Mouse (Mus musculus) C2C12 (cell line): ENCODE measurements around the gene Gm20388. TPM values are rescaled to one million over a fixed set of nuclear protein-coding genes. Genes with fewer than 3 reads are reported as not detected.
"Not testable (repeated sequence)": the region's sequence is repeated elsewhere in the genome, so short reads cannot be mapped to it uniquely, and the experiment has no call there.

Experiments used
- H3K27me3 ChIP-seq: one replicate; pipeline ENCODE4 v1.6.1; 2011; ENCODE audit not compliant: control insufficient read depth, insufficient read depth, insufficient read length
- H3K36me3 ChIP-seq: one replicate; pipeline ENCODE4 v1.6.1; 2011; ENCODE audit not compliant: control insufficient read depth, insufficient read depth
- H3K4me3 ChIP-seq: one replicate; pipeline ENCODE4 v1.5.1; 2011; ENCODE audit warnings: mild to moderate bottlenecking, control low read depth; ENCODE audit not compliant: poor library complexity, insufficient read depth, severe bottlenecking
- H3K79me2 ChIP-seq: one replicate; pipeline ENCODE4 v1.6.1; 2011; ENCODE audit not compliant: control insufficient read depth, insufficient read depth
- H3K79me3 ChIP-seq: one replicate; pipeline ENCODE4 v1.6.1; 2011; ENCODE audit warnings: low read depth, control low read depth
- H3ac ChIP-seq: one replicate; pipeline ENCODE3; 2011; ENCODE audit warnings: low read depth; ENCODE audit not compliant: control insufficient read depth, insufficient read length
- CEBPB ChIP-seq: IDR thresholded peaks from one replicate; pipeline ENCODE4 v1.6.1; 2011; ENCODE audit warnings: low read depth, mild to moderate bottlenecking, control low read depth, moderate library complexity
- CTCF ChIP-seq: IDR thresholded peaks from one replicate; pipeline ENCODE4 v1.5.1; 2011; ENCODE audit not compliant: control insufficient read depth, insufficient read depth, insufficient read length
- FOSL1 ChIP-seq: IDR thresholded peaks from one replicate; pipeline ENCODE4 v1.8.0; 2011; ENCODE audit warnings: mild to moderate bottlenecking, low read length; ENCODE audit not compliant: poor library complexity, insufficient read depth, severe bottlenecking
- MAX ChIP-seq: IDR thresholded peaks from one replicate; pipeline ENCODE4 v1.6.1; 2011; ENCODE audit warnings: mild to moderate bottlenecking, control low read depth
- MYOD1 ChIP-seq: IDR thresholded peaks from one replicate; pipeline ENCODE4 v1.6.1; 2011; ENCODE audit warnings: low read depth; ENCODE audit not compliant: control insufficient read depth, insufficient read length
- MYOG ChIP-seq: IDR thresholded peaks from one replicate; pipeline ENCODE4 v1.6.1; 2011; ENCODE audit not compliant: control insufficient read depth, insufficient read length; ENCODE audit errors: extremely low read depth
- USF1 ChIP-seq: IDR thresholded peaks from one replicate; pipeline ENCODE4 v1.6.1; 2011; ENCODE audit warnings: low read depth, mild to moderate bottlenecking, control low read depth, moderate library complexity
- polyA plus RNA-seq: library from polyadenylated mRNA; unstranded; fragments of >200 nt; fragmentation: generic; extraction: Trizol; gene quantifications from one replicate; pipeline ENCODE4 v1.2.1, GENCODE M21; 2012; ENCODE audit warnings: missing spikeins

Gm20388 gene
- polyA plus RNA-seq, 1 experiment = 15.0 TPM

DNA sequence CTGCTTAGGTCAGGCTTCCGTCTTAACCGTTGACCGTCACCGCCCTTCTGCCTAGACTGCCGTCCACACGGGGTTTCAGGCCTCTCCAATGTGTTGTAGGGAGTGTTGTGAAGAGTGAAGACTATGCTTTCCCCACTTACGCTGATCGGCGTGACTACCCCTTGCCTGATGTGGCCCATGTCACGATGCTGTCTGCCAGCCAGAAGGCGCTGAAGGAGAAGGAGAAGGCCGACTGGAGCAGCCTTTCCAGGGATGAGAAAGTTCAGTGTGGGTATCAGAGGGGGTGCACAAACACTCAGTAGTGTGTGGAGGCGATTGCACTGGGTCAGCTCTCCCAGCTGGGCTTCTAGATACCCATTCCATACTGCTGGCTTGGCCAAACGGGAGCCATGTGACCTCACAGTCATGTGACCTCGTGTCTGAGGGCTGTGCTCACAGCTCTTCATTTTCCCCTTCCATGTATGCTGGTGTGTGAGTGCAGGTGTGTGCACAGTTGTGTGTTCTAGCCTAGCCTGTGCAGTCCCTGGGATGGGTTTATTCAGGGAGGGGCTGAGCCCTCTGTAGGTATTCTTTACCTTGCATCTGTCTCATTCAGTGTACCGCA lies 762.1 kb downstream of the Gm20388 start:
- H3K79me3 ChIP-seq = peaks cover 24% of the 10 kb centered on the region
- no peak overlapping the region for H3ac ChIP-seq
- peaks cover 48% of the 10 kb centered on the region for H3K79me2 ChIP-seq
- peaks cover 45% of the 10 kb centered on the region for H3K36me3 ChIP-seq
- TF ChIP-seq FOSL1 (no peak), USF1 (peak; percentile 68)
- no peaks in the 10 kb centered on the region for H3K27me3 ChIP-seq
- no peak overlapping the region for H3K4me3 ChIP-seq

DNA sequence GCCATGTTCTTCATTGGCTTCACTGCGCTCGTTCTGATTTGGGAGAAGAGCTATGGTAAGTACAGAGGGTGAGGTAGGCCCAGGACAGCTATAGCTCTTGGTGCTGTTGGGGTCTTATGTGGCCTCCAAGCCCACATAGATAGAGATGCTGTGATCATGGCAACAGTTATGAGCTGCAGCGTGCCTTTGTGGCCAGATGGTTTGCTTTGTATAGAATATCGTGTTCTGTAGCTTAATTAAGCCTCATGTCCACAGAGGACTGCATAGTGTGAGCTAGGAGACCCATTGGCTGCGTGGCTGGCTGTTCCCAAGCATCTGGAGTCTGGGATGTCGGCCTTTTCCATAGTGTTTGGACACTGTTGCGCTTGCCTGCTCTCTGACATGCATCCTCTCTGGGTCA lies 762.7 kb downstream of the Gm20388 start:
- TF ChIP-seq USF1 (no peak), MAX (no peak), CTCF (no peak), CEBPB (no peak), FOSL1 (no peak), MYOG (no peak), MYOD1 (no peak)
- H3K27me3 ChIP-seq = no peaks in the 10 kb centered on the region
- H3K79me3 ChIP-seq = peaks cover 24% of the 10 kb centered on the region
- peaks cover 45% of the 10 kb centered on the region for H3K36me3 ChIP-seq
- H3K4me3 ChIP-seq = no peak overlapping the region
- H3ac ChIP-seq = no peak overlapping the region
- peaks cover 45% of the 10 kb centered on the region for H3K79me2 ChIP-seq

DNA sequence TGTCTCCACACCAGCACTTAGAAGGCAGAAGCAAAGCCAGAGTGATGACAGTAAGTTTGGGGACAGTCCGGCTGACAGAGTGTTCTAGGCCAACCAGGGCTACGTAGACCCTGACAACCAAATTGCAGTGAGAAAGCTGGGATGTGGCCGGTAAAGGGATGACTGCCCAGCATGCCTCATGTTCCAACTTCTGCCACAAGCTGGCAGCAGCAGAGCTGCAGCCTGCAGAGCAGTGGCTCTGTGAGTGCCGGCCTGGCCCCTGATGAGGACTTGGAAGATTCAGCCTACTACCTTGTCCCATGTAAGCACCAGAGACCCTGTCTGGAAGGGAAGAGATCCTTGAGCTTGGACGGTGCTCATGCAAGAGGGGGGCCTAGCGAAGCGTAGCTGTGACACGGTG lies 765.1 kb downstream of the Gm20388 start:
- H3K79me2 ChIP-seq = peaks cover 21% of the 10 kb centered on the region
- H3K27me3 ChIP-seq = no peaks in the 10 kb centered on the region
- no peak overlapping the region for H3ac ChIP-seq
- peaks cover 6% of the 10 kb centered on the region for H3K79me3 ChIP-seq
- no peak overlapping the region for H3K4me3 ChIP-seq
- TF ChIP-seq CEBPB (no peak), MYOD1 (no peak), MAX (no peak)
- peaks cover 36% of the 10 kb centered on the region for H3K36me3 ChIP-seq

DNA sequence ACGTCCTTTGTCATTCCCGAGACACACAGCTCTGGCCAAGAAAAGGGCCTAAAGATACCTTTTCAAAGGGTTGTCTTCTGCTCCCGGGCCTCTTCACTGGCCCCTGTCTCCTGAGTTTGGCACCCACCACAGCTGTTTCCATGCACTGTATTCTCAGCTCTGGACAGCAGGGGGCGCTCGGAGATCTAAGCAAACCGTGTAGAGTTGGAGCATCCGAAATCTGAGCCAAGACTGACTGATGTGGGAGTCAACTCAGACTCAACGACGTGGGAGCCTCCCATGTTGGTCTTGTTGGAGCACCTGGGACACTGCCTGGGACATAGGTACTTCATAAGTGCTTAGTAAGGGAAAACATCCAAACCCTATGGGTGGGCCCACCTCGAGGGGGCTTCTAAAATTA lies 767.8 kb downstream of the Gm20388 start:
- H3ac ChIP-seq = no peak overlapping the region
- H3K79me3 ChIP-seq = no peaks in the 10 kb centered on the region
- TF ChIP-seq USF1 (no peak), MAX (no peak), CTCF (peak; percentile 75), MYOD1 (no peak)
- no peak overlapping the region for H3K4me3 ChIP-seq
- H3K79me2 ChIP-seq = no peaks in the 10 kb centered on the region
- H3K27me3 ChIP-seq = peaks cover 15% of the 10 kb centered on the region
- peaks cover 9% of the 10 kb centered on the region for H3K36me3 ChIP-seq

DNA sequence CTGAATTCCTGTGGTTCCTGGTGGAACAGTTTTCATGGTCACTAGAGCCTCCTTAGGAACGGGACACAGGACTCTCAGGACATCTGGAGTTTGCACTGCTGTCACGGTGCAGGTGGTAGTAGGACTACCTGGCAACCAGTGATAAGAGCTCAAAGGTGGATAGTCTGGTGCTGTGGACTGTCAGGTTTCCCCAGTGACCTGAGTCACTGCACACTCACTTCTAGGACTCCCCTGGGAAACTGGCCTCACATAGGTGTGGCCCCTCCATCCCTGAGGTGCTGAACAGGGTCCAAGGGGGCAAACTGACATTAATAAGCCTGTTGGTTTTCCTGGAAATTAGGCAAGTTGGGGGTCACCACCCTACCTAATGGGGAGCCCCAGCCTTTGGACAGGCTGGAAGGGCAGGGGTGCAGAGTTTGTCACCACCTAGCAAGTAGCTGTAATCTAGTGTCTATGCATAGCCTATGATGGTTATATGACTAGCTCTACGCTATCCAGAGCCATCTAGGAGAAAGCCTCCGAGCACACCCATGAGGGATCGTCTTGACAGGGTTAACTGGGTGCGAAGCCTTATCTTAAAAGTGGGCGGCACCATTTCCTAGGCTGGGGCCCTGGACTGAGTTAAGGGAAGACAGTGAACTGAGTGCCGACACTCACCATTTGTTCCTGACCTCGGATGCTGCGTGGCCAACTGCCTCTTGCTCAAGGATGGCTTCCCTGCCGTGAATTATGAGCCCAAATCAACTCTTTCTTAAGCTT lies 769.2 kb downstream of the Gm20388 start:
- peaks cover 23% of the 10 kb centered on the region for H3K27me3 ChIP-seq
- TF ChIP-seq MYOD1 (no peak), MAX (no peak), MYOG (no peak), FOSL1 (no peak), USF1 (no peak), CEBPB (no peak), CTCF (no peak)
- no peaks in the 10 kb centered on the region for H3K79me3 ChIP-seq
- no peaks in the 10 kb centered on the region for H3K36me3 ChIP-seq
- H3K4me3 ChIP-seq = no peak overlapping the region
- H3K79me2 ChIP-seq = no peaks in the 10 kb centered on the region
- no peak overlapping the region for H3ac ChIP-seq

DNA sequence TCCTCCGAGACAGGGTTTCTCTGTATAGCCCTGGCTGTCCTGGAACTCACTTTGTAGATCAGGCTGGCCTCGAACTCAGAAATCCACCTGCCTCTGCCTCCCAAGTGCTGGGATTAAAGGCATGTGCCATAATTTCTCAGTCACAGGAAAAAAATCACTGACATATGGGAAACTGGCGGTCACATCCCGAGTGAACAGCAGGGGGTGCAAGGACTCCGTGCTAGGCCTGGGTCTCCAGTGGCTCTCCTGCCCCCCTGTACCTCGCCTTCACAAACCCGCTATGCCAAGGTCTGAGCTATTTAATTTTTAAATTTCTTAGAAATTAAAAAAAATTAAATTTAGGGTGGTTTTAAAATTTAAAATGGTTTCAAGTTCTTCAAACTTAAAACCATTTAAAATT lies 769.8 kb downstream of the Gm20388 start:
- not testable (repeated sequence) for H3K4me3 ChIP-seq, H3K79me2 ChIP-seq
- TF ChIP-seq CTCF = peak; percentile 36

More for the DNA sequence above, 769.8 kb downstream of the Gm20388 start:
- not testable (repeated sequence) for H3ac ChIP-seq, H3K36me3 ChIP-seq, H3K79me3 ChIP-seq
- H3K27me3 ChIP-seq = peaks cover 28% of the 10 kb centered on the region
